Mouse (Mus musculus): ENCODE results near the gene Selenon.
A peak's percentile ranks its signal among the peaks of the same experiment; 100 is the strongest.

The Selenon gene

GRCm38 (mm10) chr4:134551494-134552316, at the start of gene Selenon:
Selenon (minus strand) TSS chr4:134552166.
- DNase-seq (ENCODE audit: low read depth, low spot score), result peak; percentile 23

GRCm38 (mm10) chr4:134601404-134601803, 49.4 kb upstream of the Selenon start:
- peak; percentile 62 for DNase-seq (ENCODE audit: low read depth, low spot score)

DNA sequence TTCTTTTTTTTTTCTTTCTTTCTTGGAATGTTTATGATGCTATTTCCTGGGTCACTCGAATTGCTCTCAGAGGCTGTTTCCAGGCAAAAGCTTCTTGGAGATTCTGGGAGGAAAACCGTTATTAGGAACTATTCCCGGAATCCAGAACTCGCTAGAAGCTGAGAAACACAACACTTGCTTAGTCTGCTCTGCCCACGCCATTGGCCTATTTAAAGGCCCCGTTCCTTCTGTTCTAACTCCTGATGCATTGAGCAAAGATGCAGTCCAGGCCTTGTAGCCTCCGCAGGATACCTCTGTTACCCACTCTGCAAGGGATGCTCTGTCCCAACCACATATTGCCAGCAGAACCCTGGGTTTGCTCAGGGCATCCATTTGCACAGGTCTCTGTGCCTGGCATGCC, 48.8 kb upstream of the Selenon start:
- no peak for DNase-seq (ENCODE audit: low read depth, low spot score)

DNA sequence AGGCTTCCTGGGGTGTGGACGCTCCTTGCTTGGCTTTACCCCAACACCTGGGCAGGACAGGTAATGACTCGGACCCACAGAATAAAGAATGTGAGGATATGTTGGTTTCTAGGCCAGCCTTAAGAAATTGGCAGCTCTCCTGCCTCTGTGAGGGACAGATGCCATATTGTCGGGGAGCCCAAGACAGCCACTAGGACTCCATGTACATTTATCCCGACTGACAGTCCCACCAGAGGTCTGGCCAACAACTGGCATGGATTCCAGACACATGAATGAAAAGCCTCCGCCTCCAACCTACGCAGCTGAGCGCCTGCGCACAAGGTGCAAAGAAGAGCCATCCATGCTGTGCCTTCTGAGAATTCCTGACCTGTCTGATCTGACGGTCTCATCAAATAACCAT, 48.1 kb upstream of the Selenon start:
- DNase-seq (ENCODE audit: low read depth, low spot score), result no peak

DNA sequence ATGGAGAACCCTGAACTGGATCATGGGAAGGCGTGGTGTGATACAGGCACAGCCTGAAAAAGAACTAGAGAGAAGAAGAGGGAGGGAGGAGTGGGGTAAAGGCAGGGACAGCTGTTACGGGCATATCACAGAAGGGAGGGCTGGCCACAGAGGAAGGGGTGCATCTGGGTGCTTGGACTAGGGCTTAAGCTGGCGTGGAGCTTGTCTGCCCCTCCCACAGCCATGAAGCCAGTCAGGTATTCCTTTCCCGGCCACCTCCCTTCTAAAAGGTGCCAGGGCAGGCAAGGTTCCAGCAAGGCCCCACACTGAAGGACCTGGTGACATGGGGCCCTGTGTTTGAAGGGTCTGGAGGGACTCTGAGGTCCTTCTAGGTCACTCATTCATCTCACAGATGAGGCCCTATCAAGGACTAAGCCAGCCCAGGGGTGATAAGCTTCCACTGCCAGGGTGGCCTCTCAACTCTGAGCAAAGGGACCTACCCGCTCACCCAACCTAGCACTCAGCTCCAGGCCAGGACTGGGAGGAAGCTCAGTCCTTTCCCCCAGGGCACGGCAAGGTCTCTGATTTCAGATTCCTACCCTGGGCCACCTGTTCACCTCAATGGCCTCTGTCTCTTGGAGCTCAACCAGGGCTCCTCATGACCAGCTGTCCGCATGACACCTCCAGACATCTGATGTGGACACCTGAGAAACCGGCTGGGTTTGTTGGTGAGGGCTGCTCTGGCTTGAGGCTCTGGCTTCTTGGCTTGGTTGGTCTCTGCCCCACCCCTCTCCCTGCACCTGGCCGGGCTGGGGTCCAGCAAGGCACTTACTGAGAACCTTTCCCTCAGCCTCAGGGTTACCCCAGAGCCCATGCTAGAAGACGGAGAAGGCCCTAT, 45.1 kb upstream of the Selenon start:
- no peak for DNase-seq (ENCODE audit: low read depth, low spot score)

DNA sequence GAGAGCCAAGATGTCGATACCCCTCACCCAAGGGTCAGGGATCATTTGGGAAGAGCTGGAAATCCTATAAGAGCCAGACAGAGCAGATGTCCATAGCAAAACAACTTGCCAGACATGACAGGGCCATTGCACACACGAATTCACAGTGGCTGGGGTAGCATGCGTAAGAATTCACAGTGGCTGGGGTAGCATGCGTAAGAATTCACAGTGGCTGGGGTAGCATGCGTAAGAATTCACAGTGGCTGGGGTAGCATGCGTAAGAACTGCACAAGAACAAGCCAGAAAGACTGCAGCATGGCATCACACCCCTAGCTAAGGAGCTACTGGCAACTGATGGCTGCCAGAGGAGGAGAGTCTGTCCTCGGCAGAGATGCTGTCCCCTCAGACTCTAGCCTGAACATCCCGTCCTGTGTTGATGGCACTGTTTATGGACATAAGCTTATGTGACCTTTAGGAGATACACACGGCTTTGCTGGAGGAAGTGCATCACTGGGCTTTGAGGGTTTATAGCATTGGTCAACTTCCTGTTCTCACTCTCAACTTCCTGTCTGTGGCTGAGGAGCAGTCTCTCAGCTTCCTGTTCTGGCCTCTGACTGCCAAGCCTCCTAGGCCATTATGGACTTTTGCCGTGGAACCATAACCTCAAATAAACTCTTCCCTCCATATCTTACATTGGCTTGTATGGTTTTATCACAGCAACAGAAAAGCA, 42.9 kb upstream of the Selenon start:
- no peak for DNase-seq (ENCODE audit: low read depth, low spot score)

DNA sequence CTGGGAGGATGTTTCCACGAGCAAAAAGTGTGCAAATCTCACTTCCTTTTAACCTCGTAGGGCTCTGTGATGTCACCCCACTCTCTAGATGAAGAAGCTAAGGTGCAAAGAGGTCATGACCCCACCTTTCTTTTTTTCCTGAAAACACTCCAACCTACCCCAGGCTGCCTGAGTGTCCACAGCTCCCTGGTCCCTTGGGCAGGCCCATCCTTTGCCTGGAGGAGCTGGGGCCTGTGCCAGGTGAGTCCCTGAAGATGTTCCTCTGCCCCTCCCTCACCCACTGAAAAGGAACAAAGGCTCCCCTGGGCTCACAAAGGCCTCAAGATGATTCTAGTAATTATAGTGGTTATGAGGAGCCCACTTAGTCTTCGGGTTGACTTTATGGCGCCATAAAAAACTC, 40.5 kb upstream of the Selenon start:
- DNase-seq (ENCODE audit: low read depth, low spot score), result no peak

DNA sequence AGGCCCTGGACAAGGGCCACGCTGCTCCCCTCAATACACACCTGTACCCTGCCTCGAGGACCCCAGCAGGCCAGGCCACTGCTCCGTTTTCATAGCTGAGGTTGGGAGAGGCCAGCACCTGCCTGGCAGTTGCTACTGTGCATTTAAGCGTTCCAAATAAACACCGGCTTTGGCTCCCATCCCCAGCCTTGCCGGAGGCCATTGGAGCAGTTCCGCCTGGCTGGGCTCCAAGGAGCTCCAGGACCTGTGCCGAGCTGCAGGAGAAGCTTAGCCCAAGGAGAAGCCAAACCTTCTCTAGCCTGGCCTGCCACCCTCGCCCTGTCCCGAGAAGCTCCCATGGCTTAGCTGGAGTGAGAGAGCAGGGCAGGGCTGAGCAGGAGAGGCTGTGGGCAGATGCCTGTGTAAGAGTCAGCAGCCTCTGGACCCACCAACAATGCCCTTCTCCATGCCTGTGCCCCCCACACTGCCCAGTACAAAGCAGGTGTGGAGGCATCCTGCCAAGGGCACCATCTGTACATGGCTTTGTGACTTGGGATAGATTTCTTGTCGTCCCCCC, 39.6 kb upstream of the Selenon start:
- no peak for DNase-seq (ENCODE audit: low read depth, low spot score)

GRCm38 (mm10) chr4:134590227-134590926, 38.4 kb upstream of the Selenon start:
- peak; percentile 55 for DNase-seq (ENCODE audit: low read depth, low spot score)

DNA sequence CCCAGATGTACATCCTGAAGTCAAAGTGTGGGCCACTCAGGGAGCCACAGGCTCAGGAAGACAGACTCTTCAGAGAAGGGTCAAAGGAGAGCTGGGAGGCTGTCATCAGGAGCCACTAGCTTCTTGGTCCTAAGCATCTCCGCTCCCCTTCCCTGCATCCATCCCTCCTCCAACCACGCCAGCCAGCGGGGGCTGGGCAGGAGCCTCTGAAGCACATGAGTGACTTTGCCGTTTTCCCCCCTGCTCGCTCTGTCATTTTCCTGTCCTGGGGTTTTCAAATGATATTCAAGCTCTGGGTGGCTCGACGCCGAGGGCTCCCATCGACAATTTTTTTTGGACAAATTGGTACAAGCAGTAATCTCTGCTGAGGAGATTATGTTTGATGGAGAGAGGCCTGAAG, 37.8 kb upstream of the Selenon start:
- no peak for DNase-seq (ENCODE audit: low read depth, low spot score)

GRCm38 (mm10) chr4:134588951-134589350, 37.0 kb upstream of the Selenon start:
- DNase-seq (ENCODE audit: low read depth, low spot score), result no peak

GRCm38 (mm10) chr4:134588287-134588686, 36.3 kb upstream of the Selenon start:
- DNase-seq (ENCODE audit: low read depth, low spot score), result no peak

GRCm38 (mm10) chr4:134587636-134588197, 35.8 kb upstream of the Selenon start:
- DNase-seq (ENCODE audit: low read depth, low spot score), result no peak

DNA sequence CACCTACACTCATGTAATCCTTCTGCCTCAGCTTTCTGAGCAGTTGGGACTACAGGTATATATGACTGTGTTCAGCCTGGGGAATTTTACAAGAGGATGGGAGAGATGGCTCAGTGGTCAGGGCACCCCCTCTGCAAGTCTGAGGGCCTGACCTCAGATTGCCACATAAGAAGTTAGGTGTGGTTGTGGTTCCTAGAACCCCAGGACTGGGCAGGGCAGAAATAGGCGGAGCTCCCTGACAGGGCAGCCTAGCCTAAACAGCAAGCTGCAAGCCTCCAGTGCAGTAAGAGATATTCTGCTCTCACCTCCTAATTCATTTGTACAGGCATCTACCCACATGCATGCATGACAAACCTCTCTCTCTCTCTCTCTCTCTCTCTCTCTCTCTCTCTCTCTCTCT, 34.7 kb upstream of the Selenon start:
- no peak for DNase-seq (ENCODE audit: low read depth, low spot score)

DNA sequence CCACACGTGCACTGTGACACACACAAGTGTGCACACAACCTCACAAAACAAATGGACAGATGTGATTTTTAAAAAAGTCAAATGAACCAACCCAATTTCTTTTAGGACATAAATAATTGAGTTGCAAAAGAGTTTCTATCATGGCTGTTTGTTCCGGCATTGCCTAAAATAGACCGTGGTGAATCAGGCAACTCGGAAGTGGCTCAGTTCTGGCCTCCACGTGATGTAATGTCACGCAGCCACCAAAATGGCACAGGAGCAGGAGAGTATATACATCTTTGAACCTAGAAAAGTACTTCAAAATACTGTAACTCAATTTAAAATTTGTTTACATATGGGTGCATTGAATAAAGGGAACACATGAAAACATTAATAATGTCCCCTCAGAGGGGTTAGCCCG, 34.2 kb upstream of the Selenon start:
- DNase-seq (ENCODE audit: low read depth, low spot score), result no peak

DNA sequence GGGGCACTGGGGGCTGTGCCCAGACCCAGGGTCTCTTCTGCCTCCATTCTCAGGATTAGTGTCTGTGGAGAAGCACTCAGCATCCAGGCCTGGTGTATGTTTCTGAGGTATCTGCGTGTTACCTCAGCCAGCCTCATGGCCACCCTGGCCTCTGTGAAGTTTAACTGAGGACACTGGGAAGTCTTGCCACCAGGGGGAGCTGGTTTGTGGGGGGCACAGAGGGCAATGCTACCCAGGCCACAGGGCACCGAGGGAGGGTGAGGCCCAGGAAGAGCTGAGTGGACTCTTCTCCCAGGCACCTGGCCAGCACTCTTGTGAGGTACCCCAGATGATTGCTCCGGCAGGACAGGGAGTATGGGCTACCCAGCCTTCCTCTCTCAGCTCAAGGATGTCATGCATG, 31.5 kb upstream of the Selenon start:
- peak; percentile 64 for DNase-seq (ENCODE audit: low read depth, low spot score)

GRCm38 (mm10) chr4:134581365-134581764, 29.4 kb upstream of the Selenon start:
- DNase-seq (ENCODE audit: low read depth, low spot score), result no peak

- no peak for DNase-seq (ENCODE audit: low read depth, low spot score)
These were observed 28.6 kb upstream of the Selenon start for GRCm38 (mm10) chr4:134580351-134581148.

GRCm38 (mm10) chr4:134579620-134580019, 27.7 kb upstream of the Selenon start:
- DNase-seq (ENCODE audit: low read depth, low spot score), result no peak

DNA sequence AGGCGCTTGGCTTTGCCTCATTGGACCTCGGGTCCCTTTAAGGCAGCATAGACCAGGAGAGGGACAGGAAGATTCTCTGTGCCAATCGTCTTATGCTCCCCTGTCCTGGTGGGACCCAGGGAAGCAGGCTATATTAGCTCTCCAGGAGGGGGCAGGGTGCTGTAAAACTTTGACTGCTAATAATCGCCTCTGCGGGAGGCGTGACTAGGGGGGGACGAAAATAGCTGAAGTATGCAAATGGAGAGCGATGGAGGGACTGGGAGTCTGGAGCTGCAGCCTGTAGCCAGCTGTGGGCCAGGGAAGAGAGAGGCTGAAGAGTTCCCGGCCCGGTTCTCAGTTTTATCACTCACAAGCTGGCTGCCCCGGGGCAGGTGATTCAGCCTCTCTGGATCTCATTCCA, 27.2 kb upstream of the Selenon start:
- no peak for DNase-seq (ENCODE audit: low read depth, low spot score)

Measured in CD4-positive, CD25-positive, alpha-beta regulatory T cell, adult 2 months (primary cell).